Mouse (Mus musculus) lung, adult 2 months (tissue): Measurements from ENCODE around the gene Hcrt. TPM values are rescaled to one million over a fixed set of nuclear protein-coding genes. Genes with fewer than 3 reads are reported as not detected.

ENCODE experiments used
- DNase-seq: peaks from one replicate; pipeline ENCODE4 v3.0.0; 2022
- H3K4me1 ChIP-seq: fragments of 200-500 bp; 2 replicates; pipeline ENCODE4 v1.6.1; 2011; ENCODE audit warnings: low read length; ENCODE audit not compliant: control insufficient read depth, insufficient read depth
- H3K4me3 ChIP-seq: fragments of 200-500 bp; replicated peaks from 2 replicates; pipeline ENCODE3; 2011; ENCODE audit warnings: low read depth, mild to moderate bottlenecking, control low read depth, low read length; ENCODE audit errors: extremely low read depth
- CTCF ChIP-seq: fragments of 200-500 bp; IDR thresholded peaks from 2 replicates; pipeline ENCODE4 v1.5.1; 2011; ENCODE audit warnings: mild to moderate bottlenecking, low read length, control low read depth; ENCODE audit not compliant: insufficient read depth
- POLR2A ChIP-seq: fragments of 200-500 bp; IDR thresholded peaks from 2 replicates; pipeline ENCODE4 v1.6.1; 2011; ENCODE audit warnings: low read depth, mild to moderate bottlenecking, control low read depth, low read length, borderline replicate concordance; ENCODE audit errors: extremely low read depth
- WGBS: fragments of 180-500 bp; shearing (Covaris S2); methylation state at CpG from one replicate; pipeline ENCODE4 v1.1.7; 2018; 5-methylcytosine and 5-hydroxymethylcytosine counted together
- polyA plus RNA-seq: library from polyadenylated mRNA; depleted of rRNA; stranded (reverse); fragments of >200 nt; gene quantifications from 2 replicates; pipeline ENCODE4 v1.2.3, GENCODE M21; 2012

Gene Hcrt
- polyA plus RNA-seq, 1 experiment, result not detected

DNA sequence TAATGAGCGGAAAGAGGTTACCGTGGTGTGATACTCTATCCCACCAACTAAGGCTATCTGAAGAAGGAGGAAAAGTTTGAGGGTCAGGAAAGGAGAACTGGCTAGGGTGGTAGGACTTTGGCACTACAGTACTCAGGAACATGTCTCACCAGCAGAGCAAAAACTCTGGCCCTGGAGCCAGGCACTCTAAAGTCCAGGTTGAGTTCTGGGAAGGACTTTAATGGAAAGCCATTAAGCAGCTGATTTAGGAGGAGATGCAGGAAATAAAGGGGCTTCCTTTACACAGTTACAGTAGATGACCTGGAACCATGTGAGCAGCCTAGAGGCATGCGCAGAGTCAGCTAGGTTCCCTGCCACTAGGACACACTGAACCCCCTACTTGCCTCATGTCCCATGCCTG is 35.5 kb downstream of the Hcrt start:
- TF ChIP-seq CTCF, result no peak
- TF ChIP-seq POLR2A, result no peak
- H3K4me1 ChIP-seq, result peaks cover 28% of the 10 kb centered on the region

DNA sequence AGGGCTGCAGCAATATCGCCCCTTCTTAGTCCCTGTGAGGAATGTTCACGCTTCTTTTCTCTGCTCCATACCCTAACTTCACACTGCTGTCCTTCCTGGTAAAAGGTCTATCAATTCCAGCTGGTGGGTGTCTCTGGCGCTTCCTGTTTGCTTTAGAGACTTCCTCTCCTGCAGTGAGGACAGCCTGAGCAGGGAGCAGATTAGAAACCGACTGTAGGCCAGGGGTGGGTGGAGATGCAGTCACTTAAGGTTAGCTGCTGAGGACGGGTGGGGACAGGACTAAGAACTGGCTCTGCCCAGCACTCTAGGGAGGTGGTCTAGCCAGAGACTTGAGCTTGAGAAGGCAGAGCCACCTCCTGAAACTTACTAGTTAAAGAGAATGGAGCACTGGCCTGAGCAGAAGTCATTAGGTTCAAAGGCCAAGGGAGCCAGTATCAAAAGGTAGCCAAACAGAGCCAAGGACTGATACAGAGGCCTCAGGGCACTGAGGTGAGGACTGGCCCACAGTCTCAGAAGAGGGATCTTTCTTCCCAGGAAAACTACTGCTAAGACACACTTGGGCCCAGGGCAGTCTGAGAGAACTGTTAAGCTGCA is 37.7 kb downstream of the Hcrt start:
- H3K4me1 ChIP-seq, result peaks cover 41% of the 10 kb centered on the region
- 17% methylated on average over 5 of the region's 5 CpGs for WGBS
- DNase-seq, result peak; percentile 30

More for the DNA sequence above, 35.5 kb downstream of the Hcrt start:
- WGBS, result 88% methylated on average over 3 of the region's 3 CpGs
- H3K4me3 ChIP-seq, result no peak overlapping the region
- no peak for DNase-seq

DNA sequence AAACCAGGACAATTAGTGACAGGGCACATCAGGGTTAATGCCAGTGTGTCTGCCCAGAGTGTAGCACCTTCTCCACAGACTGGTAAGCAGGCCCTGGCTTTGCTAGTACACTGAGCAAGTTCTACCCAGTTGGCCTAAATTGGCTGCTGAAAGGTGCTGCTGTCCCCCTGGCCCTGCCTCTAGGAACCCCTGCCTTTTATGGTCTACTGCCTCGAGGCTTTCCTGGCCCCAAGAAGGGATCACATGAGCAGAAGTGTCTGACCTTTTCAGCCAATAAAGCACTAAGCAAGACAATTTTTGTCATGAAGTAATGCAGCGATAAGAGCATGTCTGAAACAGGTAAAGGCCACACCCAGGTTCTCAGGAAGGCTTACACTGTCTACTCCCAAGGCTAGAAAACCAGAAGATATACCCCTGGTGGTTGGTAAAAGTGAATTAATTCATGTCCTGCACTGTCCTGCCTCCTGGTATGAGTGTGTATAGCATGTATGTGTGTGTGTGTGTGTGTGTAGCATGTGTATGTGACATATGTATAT is 40.2 kb downstream of the Hcrt start:
- WGBS, result 29% methylated on average over 2 of the region's 2 CpGs
- H3K4me3 ChIP-seq, result no peak overlapping the region
- DNase-seq, result no peak
- peaks cover 44% of the 10 kb centered on the region for H3K4me1 ChIP-seq
- TF ChIP-seq CTCF, result no peak
- TF ChIP-seq POLR2A, result no peak

More for the DNA sequence above, 37.7 kb downstream of the Hcrt start:
- H3K4me3 ChIP-seq, result no peak overlapping the region
- TF ChIP-seq CTCF, result no peak
- peak; percentile 44; the same call in 1 of the 2 replicates for TF ChIP-seq POLR2A

DNA sequence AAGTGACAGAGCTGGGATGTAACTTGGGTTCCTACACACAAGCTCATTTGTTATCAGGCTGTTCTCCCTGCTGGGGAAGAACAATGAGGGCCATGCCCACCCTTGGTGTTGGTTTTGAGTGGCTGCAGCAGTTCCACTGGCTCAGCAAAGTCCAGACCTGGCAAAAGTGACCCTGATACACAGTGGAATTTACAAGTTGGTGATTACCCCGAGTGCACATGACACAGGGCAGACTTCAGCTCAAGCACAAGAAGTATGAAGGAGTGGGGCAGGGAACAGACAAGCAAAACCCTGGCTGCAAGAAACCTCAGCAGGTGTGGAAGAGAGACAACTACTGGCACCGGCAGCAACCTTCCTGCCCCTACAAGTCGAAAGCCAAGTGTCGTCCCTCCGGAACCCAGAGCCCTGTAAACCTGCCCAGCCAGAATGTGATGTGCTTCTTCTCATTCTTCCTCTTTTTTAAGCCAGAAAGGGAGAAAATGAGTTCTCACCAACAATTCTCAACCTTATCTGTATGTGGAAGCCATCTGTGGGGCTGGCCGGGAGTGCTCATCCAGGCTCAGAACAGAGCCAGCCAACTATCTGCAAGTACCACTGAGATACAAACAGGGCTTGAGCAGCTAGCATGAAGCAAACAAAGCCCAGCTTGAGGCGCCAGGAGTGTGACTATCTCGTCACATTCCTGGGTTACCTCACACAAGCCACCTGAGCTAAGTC is 40.8 kb downstream of the Hcrt start:
- Histone ChIP-seq H3K4me1 (peaks cover 40% of the 10 kb centered on the region), H3K4me3 (no peak overlapping the region)
- 29% methylated on average over 8 of the region's 8 CpGs for WGBS
- TF ChIP-seq CTCF, result no peak
- TF ChIP-seq POLR2A, result no peak
- DNase-seq, result no peak

DNA sequence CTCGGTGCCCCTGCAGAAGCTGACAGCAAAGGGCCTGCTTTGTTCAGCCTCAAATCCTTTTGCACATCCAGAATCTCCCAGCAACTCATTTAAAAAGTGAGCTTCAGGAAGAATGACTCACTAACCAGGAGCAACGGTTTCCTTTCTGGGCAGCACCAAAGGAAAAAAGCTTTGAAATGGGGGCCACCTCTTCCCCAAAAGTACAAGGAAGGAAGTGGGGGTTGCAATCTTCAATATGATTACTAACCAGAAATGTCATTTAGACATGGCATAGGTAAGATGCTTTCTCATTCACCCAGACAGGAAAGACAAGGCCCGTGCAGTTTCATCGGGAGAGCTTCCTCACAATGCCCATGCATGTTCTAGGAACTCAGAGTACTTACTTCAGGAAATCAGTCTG is 41.5 kb downstream of the Hcrt start:
- no peak overlapping the region for H3K4me3 ChIP-seq

DNA sequence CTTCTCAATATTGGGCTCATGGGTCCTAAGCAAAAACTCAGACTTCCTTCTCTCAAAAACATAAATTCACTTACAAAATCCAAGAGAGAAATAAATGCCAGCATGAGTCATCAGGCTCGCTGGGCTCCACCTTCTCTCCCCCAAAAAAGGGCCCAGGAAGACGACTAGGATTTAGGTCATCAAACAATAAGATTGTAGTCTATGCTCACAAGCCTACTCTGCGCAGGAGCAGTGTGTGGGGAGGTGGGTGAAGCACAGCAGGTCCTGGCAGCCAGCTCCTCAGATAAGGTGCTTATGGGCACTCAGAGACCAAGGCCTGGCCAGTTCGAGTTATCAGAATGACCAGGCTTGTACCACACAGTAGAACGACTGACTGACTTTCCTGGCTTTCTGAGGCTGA is 42.4 kb downstream of the Hcrt start:
- no peak for DNase-seq
- 26% methylated on average over 5 of the region's 5 CpGs for WGBS
- no peak overlapping the region for H3K4me3 ChIP-seq
- H3K4me1 ChIP-seq, result peaks cover 35% of the 10 kb centered on the region
- no peak for TF ChIP-seq CTCF

More for the DNA sequence above, 41.5 kb downstream of the Hcrt start:
- TF ChIP-seq POLR2A (no peak), CTCF (no peak)
- peaks cover 40% of the 10 kb centered on the region for H3K4me1 ChIP-seq
- DNase-seq, result no peak
- 27% methylated on average over 4 of the region's 4 CpGs for WGBS

DNA sequence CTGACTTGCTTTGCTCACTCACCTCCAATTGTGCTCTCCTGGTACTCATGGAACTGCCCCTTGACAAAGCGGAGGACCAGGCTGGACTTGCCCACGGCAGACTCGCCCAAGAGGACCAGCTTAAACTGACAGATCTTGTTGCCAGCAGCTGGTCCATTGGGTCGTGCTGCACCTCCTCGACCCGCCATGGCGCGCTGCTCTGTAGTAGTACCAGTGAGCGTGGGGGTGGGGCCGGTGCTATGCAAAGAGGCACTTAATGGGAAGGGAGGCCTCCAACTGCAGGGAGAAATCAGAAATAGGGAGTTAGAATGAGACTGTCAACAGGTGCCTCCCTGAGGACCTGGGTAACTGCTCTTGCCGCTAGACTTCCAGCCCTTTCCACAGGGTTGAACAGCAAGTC is 42.8 kb downstream of the Hcrt start:
- DNase-seq, result no peak
- H3K4me3 ChIP-seq, result no peak overlapping the region
- TF ChIP-seq POLR2A, result no peak
- peaks cover 31% of the 10 kb centered on the region for H3K4me1 ChIP-seq
- 67% methylated on average over 11 of the region's 11 CpGs for whole genome bisulfite sequencing

DNA sequence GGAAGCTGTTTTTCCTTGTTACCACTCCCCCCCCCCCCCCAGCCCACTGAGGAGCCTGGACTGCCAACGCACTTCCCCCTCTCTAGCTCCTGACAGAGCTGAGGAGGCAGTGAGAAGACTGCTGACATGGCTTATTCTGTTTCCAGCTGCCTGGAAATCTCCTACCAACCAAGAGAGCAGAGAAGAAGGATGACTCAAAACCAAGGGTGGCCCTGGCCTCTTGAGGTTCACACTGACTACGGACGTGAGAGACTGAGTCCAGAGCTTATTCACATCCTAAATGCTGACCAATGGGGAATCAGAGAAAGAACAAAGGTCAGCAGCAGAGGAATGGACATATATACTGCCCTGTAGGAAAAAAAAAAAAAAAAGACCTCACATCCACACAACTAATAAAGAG is 43.4 kb downstream of the Hcrt start:
- WGBS, result 75% methylated on average over 3 of the region's 3 CpGs
- DNase-seq, result no peak
- Histone ChIP-seq H3K4me3 (no peak overlapping the region), H3K4me1 (peaks cover 30% of the 10 kb centered on the region)
- TF ChIP-seq CTCF (no peak), POLR2A (no peak)

DNA sequence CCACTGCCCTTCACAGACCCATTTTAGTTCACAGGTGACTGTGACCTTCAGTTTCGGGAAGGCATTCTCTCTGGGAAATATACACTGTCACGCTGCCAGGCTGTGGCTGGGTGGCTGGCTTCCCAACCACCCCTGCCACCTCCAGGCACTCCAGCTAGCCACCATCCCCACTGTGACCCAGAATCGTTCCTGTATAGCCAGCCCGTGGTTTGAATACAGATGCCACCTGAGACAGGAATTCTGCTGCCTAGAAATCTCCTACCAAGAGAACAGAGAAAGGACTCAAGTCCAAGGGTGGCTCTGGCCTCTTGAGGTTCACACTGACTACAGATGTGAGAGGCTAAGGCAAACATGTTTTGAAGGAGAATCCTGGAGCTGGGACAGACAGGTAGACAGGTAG is 43.9 kb downstream of the Hcrt start:
- TF ChIP-seq CTCF (no peak), POLR2A (no peak)
- Histone ChIP-seq H3K4me3 (no peak overlapping the region), H3K4me1 (peaks cover 30% of the 10 kb centered on the region)
- 82% methylated on average over 4 of the region's 4 CpGs for WGBS
- no peak for DNase-seq

DNA sequence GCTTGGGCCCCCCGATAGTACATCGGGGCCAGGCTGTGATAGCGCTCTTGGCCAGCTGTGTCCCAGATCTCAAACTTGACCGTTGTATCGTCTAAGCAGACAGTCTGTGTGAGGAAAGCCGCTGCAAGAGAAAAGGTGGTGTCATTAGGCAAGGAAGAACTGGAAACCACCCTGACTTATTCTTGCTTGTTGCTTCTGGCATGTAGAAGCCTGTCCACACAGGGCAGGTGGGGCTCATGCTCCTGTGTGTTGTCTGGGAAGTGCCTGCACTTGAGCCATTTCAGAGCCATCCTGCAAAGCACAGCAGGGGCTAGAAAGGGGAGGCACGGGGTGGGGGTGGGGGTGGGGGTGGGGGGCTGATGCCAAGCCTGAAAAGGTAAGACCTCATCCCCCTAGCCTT is 44.3 kb downstream of the Hcrt start:
- Histone ChIP-seq H3K4me1 (peaks cover 30% of the 10 kb centered on the region), H3K4me3 (no peak overlapping the region)
- DNase-seq, result no peak
- no peak for TF ChIP-seq POLR2A
- TF ChIP-seq CTCF, result no peak
- 94% methylated on average over 7 of the region's 7 CpGs for WGBS
